Mouse (Mus musculus): ENCODE data around the gene Wdr18. TPM values are rescaled to one million over a fixed set of nuclear protein-coding genes. Genes with fewer than 3 reads are reported as not detected.

Wdr18 gene
- total and polyA plus RNA-seq, 3 experiments: 54.2 to 92.1 (median 70.8) TPM

- Histone ChIP-seq H3K4me1 (ENCODE audit: control insufficient read depth in 1 of 2, insufficient read depth in 2 of 2) (peaks cover 29 to 61% of the 10 kb centered on the region in 2 experiments), H3K27ac (ENCODE audit: insufficient read depth, low read depth) (no peak overlapping the region), H3K79me2 (replicated peaks; ENCODE audit: control insufficient read depth, extremely low read depth, insufficient read depth, poor library complexity, severe bottlenecking) (peaks cover 17% of the 10 kb centered on the region), H3K4me2 (ENCODE audit: insufficient read depth, low read depth, poor library complexity, severe bottlenecking) (no peak overlapping the region), H3K9me3 (replicated peaks; ENCODE audit: low read length) (no peaks in the 10 kb centered on the region), H3K9ac (ENCODE audit: insufficient read depth, low read depth) (no peak overlapping the region), H3K4me3 (replicated peaks in 1 of 3; ENCODE audit: low read depth in 2 of 3, low read length in 2 of 3, poor library complexity in 1 of 3) (no peak overlapping the region), H3K36me3 (replicated peaks in 1 of 2; ENCODE audit: control insufficient read depth in 1 of 2, insufficient read depth in 1 of 2, low read length in 1 of 2) (peaks cover 16 to 34% of the 10 kb centered on the region in 2 experiments), H3K27me3 (replicated peaks) (no peaks in the 10 kb centered on the region)
- TF ChIP-seq GABPA (IDR thresholded peaks at IDR 0.05; ENCODE audit: insufficient replicate concordance, low read depth, low read length): no peak
- dilution Hi-C loops (cut with MboI; ENCODE audit: extremely low pct_ligation_motif_present, extremely low pct_unique_long_range_greater_than_20kb, low sequenced_read_pairs) (no loop called here), in situ Hi-C loops (cut with MboI; ENCODE audit: low pct_ligation_motif_present, low pct_unique_long_range_greater_than_20kb, low sequenced_read_pairs) (no loop called here)
- DNase-seq (ENCODE audit: extremely low read depth): no peak
Observed at GRCm38 (mm10) chr10:79956643-79957154, 3.3 kb upstream of the Wdr18 start.

GRCm38 (mm10) chr10:79958140-79958816, 1.7 kb upstream of the Wdr18 start:
- no peak overlapping the region for H3K4me3 ChIP-seq (replicated peaks in 1 of 3; ENCODE audit: low read depth in 2 of 3, low read length in 2 of 3, poor library complexity in 1 of 3)
- peak; percentile 67 for TF ChIP-seq TCF12 (IDR thresholded peaks at IDR 0.05; ENCODE audit: low read depth, low read length)
- TF ChIP-seq POLR2AphosphoS2 (IDR thresholded peaks at IDR 0.05; ENCODE audit: low read depth, low read length): no peak
- TF ChIP-seq GABPA (IDR thresholded peaks at IDR 0.05; ENCODE audit: insufficient replicate concordance, low read depth, low read length): no peak
- TF ChIP-seq MEF2A (IDR thresholded peaks at IDR 0.05; ENCODE audit: borderline replicate concordance, low read depth, low read length): peak; percentile 73
- peak; percentile 99 for TF ChIP-seq SMC3 (IDR thresholded peaks at IDR 0.05; ENCODE audit: low read depth, low read length)
- peak; percentile 84 for TF ChIP-seq SIN3A (IDR thresholded peaks at IDR 0.05; ENCODE audit: low read length)
- no peak for TF ChIP-seq EP300 (IDR thresholded peaks at IDR 0.05; ENCODE audit: low read length)
- 0 out of 2 replicates have a peak, but pooled peaks have one; percentile 29 for TF ChIP-seq BHLHE40 (IDR thresholded peaks at IDR 0.05; ENCODE audit: low read depth, low read length)
- TF ChIP-seq USF2 (conservative IDR thresholded peaks at IDR 0.05; ENCODE audit: low read depth, low read length): no peak
- no peak for TF ChIP-seq PAX5 (IDR thresholded peaks at IDR 0.05; ENCODE audit: low read length)
- no peak for TF ChIP-seq ZKSCAN1 (IDR thresholded peaks at IDR 0.05; ENCODE audit: borderline replicate concordance, low read depth, low read length)
- TF ChIP-seq MAFK (IDR thresholded peaks at IDR 0.05; ENCODE audit: insufficient replicate concordance, low read length): no peak
- TF ChIP-seq USF1 (IDR thresholded peaks at IDR 0.05; ENCODE audit: low read depth, low read length): no peak
- peak; percentile 54; the same call in 1 of the 2 replicates for TF ChIP-seq ELF1 (IDR thresholded peaks at IDR 0.05; ENCODE audit: low read depth, low read length)
- peak; percentile 72; the same call in 1 of the 2 replicates for TF ChIP-seq MYC (IDR thresholded peaks at IDR 0.05; ENCODE audit: low read depth, low read length)
- TF ChIP-seq NRF1 (IDR thresholded peaks at IDR 0.05; ENCODE audit: low read depth, low read length): peak; percentile 28; the same call in 1 of the 2 replicates
- peak; percentile 66; the same call in 1 of the 2 replicates for TF ChIP-seq NELFE (IDR thresholded peaks at IDR 0.05; ENCODE audit: low read depth, low read length)
- TF ChIP-seq UBTF (IDR thresholded peaks at IDR 0.05; ENCODE audit: low read depth, low read length): no peak
- peak; percentile 41; the same call in 1 of the 2 replicates for TF ChIP-seq MAZ (IDR thresholded peaks at IDR 0.05; ENCODE audit: low read depth, low read length)
- no peak for TF ChIP-seq CHD1 (IDR thresholded peaks at IDR 0.05; ENCODE audit: low read depth, low read length)
- TF ChIP-seq CTCF (conservative IDR thresholded peaks at IDR 0.05 in 1 of 2, IDR thresholded peaks at IDR 0.05 in 1 of 2; ENCODE audit: low read depth in 2 of 2, low read length in 2 of 2): peak; percentile 68 to 99; a peak in 3 of 4 replicates
- peak; percentile 99 for TF ChIP-seq RAD21 (IDR thresholded peaks at IDR 0.05; ENCODE audit: low read depth, low read length)
- TF ChIP-seq MXI1 (IDR thresholded peaks at IDR 0.05; ENCODE audit: low read depth, low read length): no peak
- TF ChIP-seq KAT2A (IDR thresholded peaks at IDR 0.05; ENCODE audit: insufficient replicate concordance, low read length): no peak
- peak; percentile 77 for TF ChIP-seq MAX (IDR thresholded peaks at IDR 0.05; ENCODE audit: low read length)
- TF ChIP-seq ETS1 (conservative IDR thresholded peaks at IDR 0.05; ENCODE audit: low read depth, low read length): no peak
- no peak for TF ChIP-seq RCOR1 (conservative IDR thresholded peaks at IDR 0.05; ENCODE audit: low read depth, low read length)
- TF ChIP-seq E2F4 (IDR thresholded peaks at IDR 0.05; ENCODE audit: insufficient replicate concordance, low read depth, low read length): no peak
- TF ChIP-seq IRF4 (IDR thresholded peaks at IDR 0.05; ENCODE audit: low read depth, low read length): peak; percentile 59
- no peak for TF ChIP-seq ZMIZ1 (IDR thresholded peaks at IDR 0.05; ENCODE audit: low read depth, low read length)
- no peak for TF ChIP-seq TBP (conservative IDR thresholded peaks at IDR 0.05; ENCODE audit: low read depth, low read length)

More at GRCm38 (mm10) chr10:79958140-79958816, 1.7 kb upstream of the Wdr18 start:
- Histone ChIP-seq H3K4me2 (ENCODE audit: insufficient read depth, low read depth, poor library complexity, severe bottlenecking) (no peak overlapping the region), H3K27ac (ENCODE audit: insufficient read depth, low read depth) (no peak overlapping the region), H3K4me1 (ENCODE audit: control insufficient read depth in 1 of 2, insufficient read depth in 2 of 2) (peaks cover 25 to 60% of the 10 kb centered on the region in 2 experiments), H3K79me2 (replicated peaks; ENCODE audit: control insufficient read depth, extremely low read depth, insufficient read depth, poor library complexity, severe bottlenecking) (peaks cover 22% of the 10 kb centered on the region), H3K36me3 (replicated peaks in 1 of 2; ENCODE audit: control insufficient read depth in 1 of 2, insufficient read depth in 1 of 2, low read length in 1 of 2) (peaks cover 16 to 33% of the 10 kb centered on the region in 2 experiments), H3K9me3 (replicated peaks; ENCODE audit: low read length) (no peaks in the 10 kb centered on the region), H3K27me3 (replicated peaks) (no peaks in the 10 kb centered on the region), H3K9ac (ENCODE audit: insufficient read depth, low read depth) (no peak overlapping the region)
- in situ Hi-C loops (cut with MboI; ENCODE audit: low pct_ligation_motif_present, low pct_unique_long_range_greater_than_20kb, low sequenced_read_pairs) (no loop called here), dilution Hi-C loops (cut with MboI; ENCODE audit: extremely low pct_ligation_motif_present, extremely low pct_unique_long_range_greater_than_20kb, low sequenced_read_pairs) (no loop called here)
- peak; percentile 78 for DNase-seq (ENCODE audit: extremely low read depth)
